ENCODE assay signal across 11 mouse cellular contexts in genomic region chr13:98589572-98589971, GRCm38 (mm10). TPM values are rescaled to one million over a fixed set of nuclear protein-coding genes. Genes with fewer than 3 reads are reported as not detected.
DNase-seq lines count a peak whose midpoint lies in the region; ATAC-seq lines count a peak whose summit lies in the region.
"Had no signal": no experiment of that assay in that cellular context is flagged by ENCODE, and none has a peak within 500 bp of the region (broad histone marks: within the 10 kb centered on the region; RNA-seq: fewer than 3 reads in every experiment).

No protein-coding gene starts in this region.

- peaks cover 24% of the 10 kb centered on the region; the same call in 1 of the 2 replicates for H3K27me3 ChIP-seq in heart, embryonic 11.5 days (ENCODE audit: control insufficient read depth, insufficient read depth, low read length)
- H3K27me3 ChIP-seq in midbrain, embryonic 10.5 days (ENCODE audit: low read depth, poor library complexity, severe bottlenecking), result peaks cover 94% of the 10 kb centered on the region
- peaks cover 48% of the 10 kb centered on the region for H3K27me3 ChIP-seq in midbrain, embryonic 16.5 days (ENCODE audit: control insufficient read depth, insufficient read depth, low read depth, low read length)
- H3K27me3 ChIP-seq in limb, embryonic 12.5 days, result peaks cover 63% of the 10 kb centered on the region
- H3K27me3 ChIP-seq in stomach, embryonic 16.5 days (ENCODE audit: control insufficient read depth, insufficient read depth, low read length), result peaks cover 11% of the 10 kb centered on the region

- H3K4me1 ChIP-seq in heart, embryonic 11.5 days (ENCODE audit: control insufficient read depth, insufficient read depth, low read length), result peaks cover 6% of the 10 kb centered on the region
- H3K4me1 ChIP-seq in midbrain, embryonic 10.5 days, result peaks cover 46% of the 10 kb centered on the region
- peaks cover 9% of the 10 kb centered on the region for H3K4me1 ChIP-seq in midbrain, embryonic 16.5 days (ENCODE audit: control insufficient read depth, insufficient read depth, low read length)
- H3K4me1 ChIP-seq in limb, embryonic 12.5 days (replicated peaks), result peaks cover 52% of the 10 kb centered on the region
- H3K4me1 ChIP-seq in stomach, embryonic 16.5 days (ENCODE audit: control insufficient read depth, insufficient read depth, low read length), result peaks cover 21% of the 10 kb centered on the region

- WGBS in heart, embryonic 11.5 days (ENCODE audit: insufficient replicate concordance), result 44% methylated on average over 9 of the region's 9 CpGs
- 54% methylated on average over 9 of the region's 9 CpGs for WGBS in midbrain, embryonic 10.5 days
- 56% methylated on average over 9 of the region's 9 CpGs for WGBS in midbrain, embryonic 16.5 days
- WGBS in limb, embryonic 12.5 days, result 22% methylated on average over 9 of the region's 9 CpGs
- 26% methylated on average over 9 of the region's 9 CpGs for WGBS in stomach, embryonic 16.5 days

- DNase-seq in heart, postnatal 10 days, result no peak
- no peak for DNase-seq in midbrain, embryonic 10.5 days (ENCODE audit: low spot score)
- no peak for DNase-seq in gastrocnemius, postnatal 25 days
- DNase-seq in cerebellum, postnatal 36 days, result no peak

- no peak overlapping the region for H3K9ac ChIP-seq in heart, embryonic 11.5 days (ENCODE audit: low read depth, low read length)
- no peak overlapping the region for H3K9ac ChIP-seq in midbrain, embryonic 16.5 days (ENCODE audit: low read depth, low read length)
- H3K9ac ChIP-seq in limb, embryonic 12.5 days (replicated peaks), result no peak overlapping the region
- no peak overlapping the region for H3K9ac ChIP-seq in stomach, embryonic 16.5 days (ENCODE audit: low read length)

- intact Hi-C loops in heart, postnatal 10 days (cut with DNase I), result loop anchor here (2.0 to 5.0 kb wide), 3 partner anchors 87 to 273 kb away; partner anchors contain the start of genes Btf3 and Foxd1

- H3K36me3 ChIP-seq in heart, embryonic 11.5 days (ENCODE audit: control insufficient read depth, insufficient read depth, low read length), result no peaks in the 10 kb centered on the region
- H3K36me3 ChIP-seq in midbrain, embryonic 10.5 days, result no peaks in the 10 kb centered on the region
- H3K36me3 ChIP-seq in midbrain, embryonic 16.5 days (ENCODE audit: control insufficient read depth, insufficient read depth, low read length), result no peaks in the 10 kb centered on the region
- H3K36me3 ChIP-seq in limb, embryonic 12.5 days, result no peaks in the 10 kb centered on the region
- no peaks in the 10 kb centered on the region for H3K36me3 ChIP-seq in stomach, embryonic 16.5 days (ENCODE audit: control insufficient read depth, insufficient read depth, low read length)

- no peaks in the 10 kb centered on the region for H3K9me3 ChIP-seq in heart, embryonic 11.5 days (replicated peaks; ENCODE audit: control insufficient read depth, low read length)
- no peaks in the 10 kb centered on the region for H3K9me3 ChIP-seq in midbrain, embryonic 10.5 days (replicated peaks)
- no peaks in the 10 kb centered on the region for H3K9me3 ChIP-seq in midbrain, embryonic 16.5 days (replicated peaks; ENCODE audit: control insufficient read depth, low read length, poor library complexity, severe bottlenecking)
- H3K9me3 ChIP-seq in limb, embryonic 12.5 days, result no peaks in the 10 kb centered on the region
- no peaks in the 10 kb centered on the region for H3K9me3 ChIP-seq in stomach, embryonic 16.5 days (replicated peaks; ENCODE audit: control insufficient read depth, low read length)

- H3K4me3 ChIP-seq in heart, embryonic 11.5 days (ENCODE audit: low read depth, low read length), result peak overlapping the region; percentile 41; the same call in 1 of the 2 replicates
- H3K4me3 ChIP-seq in midbrain, embryonic 10.5 days, result peak overlapping the region; percentile 60
- no peak overlapping the region for H3K4me3 ChIP-seq in midbrain, embryonic 16.5 days (ENCODE audit: low read depth, low read length)
- peak overlapping the region; percentile 47; the same call in 1 of the 2 replicates for H3K4me3 ChIP-seq in limb, embryonic 12.5 days (replicated peaks)
- H3K4me3 ChIP-seq in stomach, embryonic 16.5 days (replicated peaks; ENCODE audit: low read length), result no peak overlapping the region

- ATAC-seq in heart, embryonic 11.5 days (replicated peaks; ENCODE audit: insufficient number of reproducible peaks, low FRiP score, low TSS enrichment), result no peak
- ATAC-seq in midbrain, embryonic 16.5 days, result no peak
- no peak; the same call in 1 of the 2 replicates for ATAC-seq in limb, embryonic 12.5 days (ENCODE audit: insufficient number of reproducible peaks, insufficient read depth, low FRiP score, low TSS enrichment, low read depth)
- ATAC-seq in stomach, embryonic 16.5 days (ENCODE audit: insufficient read depth, low FRiP score), result no peak
- ATAC-seq: CD4-positive, CD25-positive, alpha-beta regulatory T cell, adult 4 months had no signal

- H3K4me2 ChIP-seq in heart, embryonic 11.5 days, result peak overlapping the region; percentile 70
- no peak overlapping the region; the same call in 1 of the 2 replicates for H3K4me2 ChIP-seq in midbrain, embryonic 16.5 days (ENCODE audit: low read length)
- peak overlapping the region; percentile 85 for H3K4me2 ChIP-seq in limb, embryonic 12.5 days
- H3K4me2 ChIP-seq in stomach, embryonic 16.5 days (ENCODE audit: low read depth, low read length), result peak overlapping the region; percentile 73

- no peak overlapping the region for H3K27ac ChIP-seq in heart, embryonic 11.5 days (ENCODE audit: low read depth, low read length)
- H3K27ac ChIP-seq in midbrain, embryonic 10.5 days (replicated peaks), result no peak overlapping the region
- H3K27ac ChIP-seq in midbrain, embryonic 16.5 days (ENCODE audit: low read length), result no peak overlapping the region
- H3K27ac ChIP-seq in limb, embryonic 12.5 days, result no peak overlapping the region
- H3K27ac ChIP-seq in stomach, embryonic 16.5 days (ENCODE audit: low read length), result no peak overlapping the region

RNA-seq across cellular contexts. Expression of gene Tmem174, which starts 47.6 kb away (rescaled TPM):
- 0.16 and 0.23 TPM in 2 replicates for polyA plus RNA-seq in heart, embryonic 11.5 days (2014; fragmentation: Nextera tagmentation; extraction: Ambion mirVana)
- total RNA-seq in heart, postnatal 10 days (2021), result not detected
- polyA plus RNA-seq in midbrain, embryonic 10.5 days (2016; fragmentation: Nextera tagmentation; extraction: Ambion mirVana), result 0.05 TPM in 1 of 2 replicates, not detected in the other
- polyA plus RNA-seq in midbrain, embryonic 16.5 days (2015; fragmentation: Nextera tagmentation; extraction: Ambion mirVana), result not detected in 2 replicates
- polyA plus RNA-seq in limb, embryonic 12.5 days (2016; fragmentation: Nextera tagmentation; extraction: Ambion mirVana), result not detected in 2 replicates
- polyA plus RNA-seq in stomach, embryonic 16.5 days (2015; fragmentation: Nextera tagmentation; extraction: Ambion mirVana), result not detected in 2 replicates
- total RNA-seq in gastrocnemius, postnatal 25 days (2021), result not detected
- total RNA-seq: heart, postnatal 25 days; layer of hippocampus, postnatal 25 days had no signal
- polyA plus RNA-seq: CD4-positive, CD25-positive, alpha-beta regulatory T cell, adult 4 months had no signal

Comparison
In these comparisons a context has a peak if more than half of its experiments do, and no peak if none do; other contexts are left out.
1. H3K4me3 ChIP-seq: peak in heart, embryonic 11.5 days (single experiment), midbrain, embryonic 10.5 days (single experiment) and limb, embryonic 12.5 days (single experiment); none in midbrain, embryonic 16.5 days (single experiment) and stomach, embryonic 16.5 days (single experiment).